Mouse (Mus musculus) embryonic facial prominence, embryonic 11.5 days (tissue): ENCODE results near the gene Agbl4. TPM values are rescaled to one million over a fixed set of nuclear protein-coding genes. Genes with fewer than 3 reads are reported as not detected.

Experiments
- ATAC-seq: fragments of 200-750 bp; cut with Nextera tagmentation; replicated peaks from 2 replicates; pipeline ENCODE4 v1.8.0; 2017; ENCODE audit warnings: low read depth; ENCODE audit not compliant: insufficient number of reproducible peaks, low FRiP score, low TSS enrichment
- DNase-seq: peaks from one replicate; pipeline ENCODE4 v3.0.0-alpha.2; 2015; ENCODE audit warnings: low spot score
- H3K27ac ChIP-seq: fragments of 300-500 bp; sonication (generic); replicated peaks from 2 replicates; pipeline ENCODE4 v1.5.1; 2014; ENCODE audit warnings: mild to moderate bottlenecking, low read depth, low read length, control low read depth
- H3K27me3 ChIP-seq: fragments of 300-500 bp; sonication (generic); 2 replicates; pipeline ENCODE4 v1.6.1; 2014; ENCODE audit warnings: mild to moderate bottlenecking, low read length, moderate library complexity, mixed read lengths; ENCODE audit not compliant: control insufficient read depth, insufficient read depth
- H3K36me3 ChIP-seq: fragments of 300-500 bp; sonication (generic); replicated peaks from 2 replicates; pipeline ENCODE4 v1.6.1; 2014; ENCODE audit warnings: low read depth, mild to moderate bottlenecking, low read length, moderate library complexity, mixed read lengths; ENCODE audit not compliant: control insufficient read depth, insufficient read depth
- H3K4me1 ChIP-seq: fragments of 300-500 bp; sonication (generic); 2 replicates; pipeline ENCODE4 v1.6.1; 2014; ENCODE audit warnings: low read length, mixed read lengths; ENCODE audit not compliant: control insufficient read depth, insufficient read depth
- H3K4me2 ChIP-seq: fragments of 300-500 bp; sonication (generic); 2 replicates; pipeline ENCODE4 v1.6.1; 2014; ENCODE audit warnings: low read depth, mild to moderate bottlenecking, control low read depth, low read length, moderate library complexity
- H3K4me3 ChIP-seq: fragments of 300-500 bp; sonication (generic); 2 replicates; pipeline ENCODE4 v1.5.1; 2014; ENCODE audit warnings: low read depth, low read length, control low read depth
- H3K9ac ChIP-seq: fragments of 300-500 bp; sonication (generic); replicated peaks from 2 replicates; pipeline ENCODE4 v1.6.1; 2014; ENCODE audit warnings: mild to moderate bottlenecking, control low read depth, low read length
- H3K9me3 ChIP-seq: fragments of 300-500 bp; sonication (generic); replicated peaks from 2 replicates; pipeline ENCODE4 v1.6.1; 2016; ENCODE audit warnings: mild to moderate bottlenecking, low read length, inconsistent platforms, mixed read lengths; ENCODE audit not compliant: control insufficient read depth
- WGBS: fragments of 180-500 bp; shearing (Covaris S2); extraction: QIAGEN DNeasy Blood & Tissue Kit; methylation state at CpG from one replicate; pipeline ENCODE4 v1.1.7; 2014; 5-methylcytosine and 5-hydroxymethylcytosine counted together
- polyA plus RNA-seq: library from polyadenylated mRNA; unstranded; fragments of >200 nt; fragmentation: Nextera tagmentation; extraction: Ambion mirVana; gene quantifications from 2 replicates; pipeline ENCODE4 v1.2.1, GENCODE M21; 2014

The Agbl4 gene
- polyA plus RNA-seq, 1 experiment from 2014 or later = 0.98 TPM

DNA sequence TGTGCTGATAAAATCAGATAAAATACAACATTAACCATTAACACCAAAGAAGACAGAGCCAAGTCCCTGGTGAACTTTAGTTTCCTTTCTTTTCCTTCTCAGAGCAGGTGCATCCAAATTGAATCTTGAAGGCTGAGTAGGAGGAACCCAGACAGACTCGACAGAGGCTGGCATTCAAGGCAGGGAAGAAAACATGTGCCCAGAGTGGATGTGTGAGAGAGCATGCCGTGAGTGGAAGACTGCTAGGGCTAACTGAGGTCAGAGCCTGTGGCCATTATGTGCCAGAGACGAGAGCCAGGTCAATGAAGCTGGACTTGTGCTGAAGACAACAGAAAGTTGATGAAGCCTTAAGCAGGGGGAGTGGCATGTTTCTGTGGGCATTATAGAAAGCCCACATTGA lies 1121.8 kb downstream of the Agbl4 start:
- no peak overlapping the region for H3K4me3 ChIP-seq
- no peak overlapping the region for H3K27ac ChIP-seq
- no peaks in the 10 kb centered on the region for H3K36me3 ChIP-seq
- no peaks in the 10 kb centered on the region for H3K9me3 ChIP-seq
- H3K9ac ChIP-seq = no peak overlapping the region
- ATAC-seq (no peak), DNase-seq (no peak)
- 62% methylated on average over 3 of the region's 3 CpGs for WGBS
- no peak overlapping the region for H3K4me2 ChIP-seq
- no peaks in the 10 kb centered on the region for H3K27me3 ChIP-seq
- no peaks in the 10 kb centered on the region for H3K4me1 ChIP-seq

DNA sequence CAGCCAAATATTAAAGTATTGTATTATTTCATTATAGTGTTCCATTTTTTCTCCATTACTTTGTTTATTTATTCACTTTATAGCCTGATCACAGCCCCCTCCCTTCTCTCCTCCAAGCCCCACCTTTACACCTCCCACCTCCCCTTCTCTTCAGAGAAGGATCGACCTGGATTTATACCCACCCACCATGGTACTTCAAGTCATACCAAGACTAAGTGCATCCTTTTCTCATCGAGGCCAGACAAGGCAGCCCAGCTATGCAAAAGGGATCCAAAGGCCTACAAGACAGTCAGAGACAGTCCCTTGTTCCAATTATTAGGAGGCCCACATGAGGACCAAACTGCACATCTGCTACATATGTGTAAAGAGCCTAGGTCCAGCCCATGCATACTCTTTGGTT lies 1122.5 kb downstream of the Agbl4 start:
- no peak overlapping the region for H3K4me2 ChIP-seq
- H3K27me3 ChIP-seq = no peaks in the 10 kb centered on the region
- no peak overlapping the region for H3K9ac ChIP-seq
- no peak for ATAC-seq
- H3K4me1 ChIP-seq = no peaks in the 10 kb centered on the region
- no peak for DNase-seq
- H3K36me3 ChIP-seq = no peaks in the 10 kb centered on the region
- WGBS = 98% methylated on average over 2 of the region's 2 CpGs
- no peak overlapping the region for H3K4me3 ChIP-seq
- no peaks in the 10 kb centered on the region for H3K9me3 ChIP-seq
- H3K27ac ChIP-seq = no peak overlapping the region

DNA sequence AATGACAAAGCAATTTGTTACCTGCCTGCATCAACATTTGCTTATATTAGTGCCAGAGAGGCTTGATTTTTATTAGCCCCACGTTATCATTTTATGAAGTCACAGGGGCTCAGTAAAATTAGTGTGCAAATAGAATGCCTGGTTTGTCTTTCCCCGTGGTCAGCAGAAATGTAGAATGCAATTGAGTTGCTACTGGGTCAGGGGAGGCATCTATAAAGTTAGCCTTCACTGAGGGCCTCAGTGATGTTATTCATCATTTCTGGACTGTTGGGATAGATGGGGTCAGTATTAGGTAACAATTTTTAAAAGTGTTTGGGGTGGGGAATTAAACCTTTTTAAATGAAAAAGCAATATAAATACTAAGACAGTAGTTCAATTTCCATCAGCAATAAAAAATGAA lies 1125.5 kb downstream of the Agbl4 start:
- no peaks in the 10 kb centered on the region for H3K4me1 ChIP-seq
- DNase-seq (no peak), ATAC-seq (no peak)
- H3K9ac ChIP-seq = no peak overlapping the region
- H3K27ac ChIP-seq = no peak overlapping the region
- H3K4me2 ChIP-seq = no peak overlapping the region
- no peaks in the 10 kb centered on the region for H3K36me3 ChIP-seq
- no peaks in the 10 kb centered on the region for H3K9me3 ChIP-seq
- H3K27me3 ChIP-seq = no peaks in the 10 kb centered on the region
- WGBS = 66% methylated on average over 2 of the region's 2 CpGs
- H3K4me3 ChIP-seq = no peak overlapping the region

DNA sequence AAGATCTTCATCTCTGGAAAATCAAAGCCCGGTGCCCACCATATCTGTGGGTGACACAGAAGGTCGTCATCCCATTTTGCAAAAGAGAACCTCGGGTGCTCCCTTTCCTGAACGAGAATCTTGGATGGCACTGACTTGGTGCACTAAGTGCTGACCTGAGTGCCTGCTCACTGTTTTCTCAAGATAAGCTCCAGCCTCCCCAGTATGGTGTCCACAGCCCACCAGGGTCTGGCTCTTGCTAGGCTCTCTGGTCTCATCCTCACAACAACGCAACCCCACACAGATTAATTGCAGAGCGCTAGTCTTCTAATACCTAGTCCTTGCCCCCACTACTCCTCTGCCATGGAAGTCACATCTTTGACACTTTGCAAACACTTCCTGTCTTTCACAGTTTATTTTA lies 1131.5 kb downstream of the Agbl4 start:
- H3K9me3 ChIP-seq = no peaks in the 10 kb centered on the region
- 88% methylated on average over 6 of the region's 6 CpGs for WGBS
- H3K4me1 ChIP-seq = no peaks in the 10 kb centered on the region
- no peak overlapping the region for H3K9ac ChIP-seq
- no peak overlapping the region for H3K4me3 ChIP-seq
- ATAC-seq = no peak
- no peaks in the 10 kb centered on the region for H3K27me3 ChIP-seq
- H3K27ac ChIP-seq = no peak overlapping the region
- no peak overlapping the region for H3K4me2 ChIP-seq
- no peak for DNase-seq
- H3K36me3 ChIP-seq = no peaks in the 10 kb centered on the region

DNA sequence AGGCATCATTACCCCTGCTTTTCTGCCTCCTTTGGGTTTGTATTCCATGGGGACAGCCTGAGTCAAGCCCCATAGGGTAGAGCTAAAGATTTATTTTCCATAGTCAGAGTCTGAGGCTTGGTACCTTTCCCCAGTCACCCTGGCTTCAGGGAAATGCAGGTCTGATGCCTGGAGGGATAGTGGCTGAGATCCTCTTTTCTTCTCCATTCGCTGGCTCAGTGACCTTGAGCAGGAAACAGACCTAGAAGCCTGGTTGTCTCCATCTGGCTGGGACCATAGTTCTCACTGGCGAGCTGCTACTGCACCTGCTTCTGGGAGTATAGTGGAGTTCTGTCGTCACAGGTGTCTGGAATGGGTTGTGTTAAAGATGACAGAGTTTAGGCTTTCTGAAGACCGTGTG lies 1132.5 kb downstream of the Agbl4 start:
- Histone ChIP-seq H3K4me1 (no peaks in the 10 kb centered on the region), H3K9me3 (no peaks in the 10 kb centered on the region), H3K4me3 (no peak overlapping the region), H3K27me3 (no peaks in the 10 kb centered on the region), H3K9ac (no peak overlapping the region), H3K4me2 (no peak overlapping the region), H3K36me3 (no peaks in the 10 kb centered on the region), H3K27ac (no peak overlapping the region)
- whole genome bisulfite sequencing = 86% methylated on average over 4 of the region's 4 CpGs
- no peak for DNase-seq
- no peak for ATAC-seq

DNA sequence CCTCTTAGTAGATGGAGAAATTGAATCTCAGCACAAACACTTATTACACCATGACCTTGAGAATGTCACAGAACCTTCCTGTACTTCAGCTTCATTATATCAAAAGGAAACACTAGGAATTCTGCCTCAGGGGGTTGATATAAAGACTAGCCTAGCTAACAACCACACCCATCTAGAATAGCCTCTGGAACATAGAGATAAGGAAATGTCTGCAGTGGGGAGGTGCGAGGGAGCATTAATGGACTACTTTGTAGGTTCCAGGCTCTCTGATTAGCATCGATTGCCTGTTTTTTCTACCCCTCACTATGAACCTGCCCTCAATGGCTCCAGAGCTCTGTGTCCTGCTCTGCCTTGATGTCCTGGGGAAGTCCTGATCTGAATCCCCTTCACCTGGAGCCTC lies 1133.1 kb downstream of the Agbl4 start:
- 90% methylated on average over 2 of the region's 2 CpGs for WGBS
- Histone ChIP-seq H3K4me1 (no peaks in the 10 kb centered on the region), H3K4me2 (no peak overlapping the region), H3K36me3 (no peaks in the 10 kb centered on the region), H3K9ac (no peak overlapping the region), H3K27me3 (no peaks in the 10 kb centered on the region), H3K9me3 (no peaks in the 10 kb centered on the region), H3K27ac (no peak overlapping the region), H3K4me3 (no peak overlapping the region)
- DNase-seq = no peak
- ATAC-seq = no peak

DNA sequence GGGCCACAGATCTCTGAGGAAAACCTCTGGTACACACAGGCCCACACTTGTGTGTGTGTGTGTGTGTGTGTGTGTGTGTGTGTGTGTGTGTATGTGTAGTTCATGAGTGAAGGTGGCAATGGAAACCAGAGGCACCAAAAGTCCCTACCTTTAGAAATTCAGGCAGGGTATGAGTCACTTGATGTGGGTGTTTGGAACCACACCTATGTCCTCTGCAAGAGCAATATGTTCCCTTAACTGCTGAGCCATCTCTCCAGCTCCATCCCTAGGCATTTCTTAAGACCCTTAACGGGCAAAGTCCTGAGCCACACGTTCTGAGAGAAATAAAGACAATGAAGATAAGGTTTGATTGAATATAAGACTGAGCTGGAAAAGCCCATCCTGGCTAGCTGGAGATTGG lies 1147.2 kb downstream of the Agbl4 start:
- Histone ChIP-seq H3K9ac (no peak overlapping the region), H3K36me3 (no peaks in the 10 kb centered on the region), H3K4me2 (no peak overlapping the region), H3K27me3 (no peaks in the 10 kb centered on the region), H3K4me1 (no peaks in the 10 kb centered on the region), H3K27ac (no peak overlapping the region), H3K4me3 (no peak overlapping the region), H3K9me3 (no peaks in the 10 kb centered on the region)
- WGBS = 91% methylated on average over 2 of the region's 2 CpGs
- ATAC-seq (no peak), DNase-seq (no peak)

DNA sequence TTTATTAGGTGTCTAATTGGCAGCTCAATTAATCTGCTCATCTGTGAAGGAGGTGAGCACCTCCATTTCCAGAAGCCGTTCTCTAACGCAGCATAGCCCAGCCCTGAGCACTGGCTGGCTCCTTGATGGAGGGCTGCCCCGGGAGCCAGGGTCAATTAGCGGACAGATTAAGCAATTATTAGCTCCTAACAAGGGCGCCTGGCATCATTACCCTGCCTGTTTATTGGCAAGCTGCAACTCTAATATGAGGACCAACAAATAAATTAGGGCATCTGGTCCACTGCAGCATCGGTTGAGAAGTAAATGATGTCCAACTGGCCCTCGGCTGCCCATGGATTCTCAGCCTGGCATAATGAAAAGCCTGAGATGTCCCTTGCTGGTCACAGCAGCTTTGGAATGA lies 1148.5 kb downstream of the Agbl4 start:
- Histone ChIP-seq H3K27me3 (no peaks in the 10 kb centered on the region), H3K4me1 (no peaks in the 10 kb centered on the region), H3K27ac (no peak overlapping the region), H3K4me3 (no peak overlapping the region), H3K36me3 (no peaks in the 10 kb centered on the region), H3K4me2 (no peak overlapping the region), H3K9me3 (no peaks in the 10 kb centered on the region), H3K9ac (no peak overlapping the region)
- no peak for DNase-seq
- 76% methylated on average over 7 of the region's 7 CpGs for WGBS
- ATAC-seq = no peak

DNA sequence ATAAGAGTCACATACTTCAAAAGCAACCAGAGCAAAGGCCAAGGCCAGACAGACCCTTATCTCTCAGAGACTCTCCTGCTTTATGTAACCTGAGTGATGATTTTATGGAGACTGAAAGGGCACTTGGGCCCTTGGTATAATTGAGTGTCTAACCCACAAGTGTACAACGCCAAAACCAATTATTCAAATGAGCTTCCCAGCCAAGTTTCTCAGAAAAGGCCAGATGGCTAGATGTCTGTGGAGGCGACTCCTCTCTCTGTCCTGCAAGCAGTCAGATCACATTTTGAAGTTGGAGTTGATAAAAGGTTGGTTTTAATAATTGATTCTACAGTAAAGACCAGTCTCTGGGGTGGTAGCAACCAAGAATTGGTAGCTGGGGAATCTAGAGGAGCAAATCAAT lies 1158.0 kb downstream of the Agbl4 start:
- Histone ChIP-seq H3K27ac (no peak overlapping the region), H3K4me1 (no peaks in the 10 kb centered on the region), H3K9ac (no peak overlapping the region), H3K4me2 (no peak overlapping the region), H3K36me3 (no peaks in the 10 kb centered on the region), H3K9me3 (no peaks in the 10 kb centered on the region), H3K27me3 (no peaks in the 10 kb centered on the region), H3K4me3 (no peak overlapping the region)
- no peak for DNase-seq
- 80% methylated on average over 2 of the region's 2 CpGs for WGBS
- no peak for ATAC-seq
